ENCODE assay signal across 7 mouse cellular contexts in genomic region chr13:21408805-21409459, GRCm38 (mm10). TPM values are rescaled to one million over a fixed set of nuclear protein-coding genes. Genes with fewer than 3 reads are reported as not detected.
DNase-seq lines count a peak whose midpoint lies in the region; ATAC-seq and TF ChIP-seq lines count a peak whose summit lies in the region.

No protein-coding gene starts in this region.

- no peak for DNase-seq in lung, embryonic 14.5 days
- no peak for DNase-seq in lung, postnatal 14 days
- no peak for DNase-seq in forebrain, embryonic 11.5 days (ENCODE audit: low spot score)
- no peak for DNase-seq in limb, embryonic 10.5 days (ENCODE audit: low spot score)
- DNase-seq in ovary, postnatal 14 days (ENCODE audit: low spot score) = no peak
- DNase-seq in adrenal gland, postnatal 36 days = no peak

- no peak for TF ChIP-seq CTCF in lung, embryonic 14.5 days (IDR thresholded peaks at IDR 0.05; ENCODE audit: low read depth)

- H3K27ac ChIP-seq in lung, embryonic 14.5 days (ENCODE audit: low read depth) = peak overlapping the region; percentile 44; the same call in 1 of the 2 replicates
- no peak overlapping the region for H3K27ac ChIP-seq in forebrain, embryonic 11.5 days (ENCODE audit: low read depth, low read length)
- peak overlapping the region; percentile 89 for H3K27ac ChIP-seq in limb, embryonic 10.5 days
- peak overlapping the region; percentile 81 for H3K27ac ChIP-seq in neural tube, embryonic 14.5 days (ENCODE audit: low read depth, low read length)

- H3K4me2 ChIP-seq in lung, embryonic 14.5 days = peak overlapping the region; percentile 68
- H3K4me2 ChIP-seq in forebrain, embryonic 11.5 days (ENCODE audit: low read depth, low read length, severe bottlenecking) = peak overlapping the region; percentile 76
- H3K4me2 ChIP-seq in neural tube, embryonic 14.5 days (ENCODE audit: low read depth, low read length) = peak overlapping the region; percentile 78

- no peaks in the 10 kb centered on the region for H3K36me3 ChIP-seq in lung, embryonic 14.5 days (ENCODE audit: insufficient read depth)
- no peaks in the 10 kb centered on the region for H3K36me3 ChIP-seq in forebrain, embryonic 11.5 days (ENCODE audit: control insufficient read depth, insufficient read depth, low read length)
- H3K36me3 ChIP-seq in limb, embryonic 10.5 days = no peaks in the 10 kb centered on the region
- H3K36me3 ChIP-seq in neural tube, embryonic 14.5 days (ENCODE audit: control insufficient read depth, insufficient read depth, low read length) = no peaks in the 10 kb centered on the region

- WGBS in lung, embryonic 14.5 days = 44% methylated on average over 11 of the region's 11 CpGs
- WGBS in forebrain, embryonic 11.5 days = 53% methylated on average over 11 of the region's 11 CpGs
- WGBS in limb, embryonic 10.5 days = 55% methylated on average over 11 of the region's 11 CpGs
- 54% methylated on average over 11 of the region's 11 CpGs for WGBS in neural tube, embryonic 14.5 days

- H3K27me3 ChIP-seq in lung, embryonic 14.5 days (ENCODE audit: insufficient read depth, low read length) = no peaks in the 10 kb centered on the region
- no peaks in the 10 kb centered on the region for H3K27me3 ChIP-seq in forebrain, embryonic 11.5 days (ENCODE audit: control insufficient read depth, insufficient read depth, low read length)
- no peaks in the 10 kb centered on the region for H3K27me3 ChIP-seq in limb, embryonic 10.5 days (ENCODE audit: low read depth, poor library complexity, severe bottlenecking)
- no peaks in the 10 kb centered on the region for H3K27me3 ChIP-seq in neural tube, embryonic 14.5 days (ENCODE audit: control insufficient read depth, insufficient read depth, low read length)

- peak overlapping the region; percentile 42 for H3K4me3 ChIP-seq in lung, embryonic 14.5 days (ENCODE audit: low read depth, low read length)
- peak overlapping the region; percentile 41 for H3K4me3 ChIP-seq in forebrain, embryonic 11.5 days (ENCODE audit: low read depth, low read length)
- H3K4me3 ChIP-seq in limb, embryonic 10.5 days = peak overlapping the region; percentile 61
- H3K4me3 ChIP-seq in neural tube, embryonic 14.5 days (ENCODE audit: low read depth, low read length) = peak overlapping the region; percentile 53

- peak; percentile 18; the same call in 1 of the 2 replicates for ATAC-seq in lung, embryonic 14.5 days (ENCODE audit: insufficient read depth)
- ATAC-seq in forebrain, embryonic 11.5 days (replicated peaks; ENCODE audit: low FRiP score) = no peak
- ATAC-seq in neural tube, embryonic 14.5 days (ENCODE audit: low read depth) = peak; percentile 54; the same call in 1 of the 2 replicates

- no peaks in the 10 kb centered on the region for H3K9me3 ChIP-seq in lung, embryonic 14.5 days (ENCODE audit: low read depth, low read length)
- no peaks in the 10 kb centered on the region for H3K9me3 ChIP-seq in forebrain, embryonic 11.5 days (ENCODE audit: control insufficient read depth, low read length)
- no peaks in the 10 kb centered on the region for H3K9me3 ChIP-seq in limb, embryonic 10.5 days (replicated peaks)
- H3K9me3 ChIP-seq in neural tube, embryonic 14.5 days (ENCODE audit: control insufficient read depth, low read length) = no peaks in the 10 kb centered on the region

- H3K9ac ChIP-seq in lung, embryonic 14.5 days = peak overlapping the region; percentile 66; the same call in 1 of the 2 replicates
- peak overlapping the region; percentile 70 for H3K9ac ChIP-seq in forebrain, embryonic 11.5 days (ENCODE audit: low read length)
- peak overlapping the region; percentile 66; the same call in 1 of the 2 replicates for H3K9ac ChIP-seq in neural tube, embryonic 14.5 days (replicated peaks; ENCODE audit: low read depth, low read length)

- H3K4me1 ChIP-seq in lung, embryonic 14.5 days (ENCODE audit: insufficient read depth) = peaks cover 3% of the 10 kb centered on the region; the same call in 1 of the 2 replicates
- no peaks in the 10 kb centered on the region for H3K4me1 ChIP-seq in forebrain, embryonic 11.5 days (replicated peaks; ENCODE audit: control insufficient read depth, insufficient read depth, low read length)
- H3K4me1 ChIP-seq in limb, embryonic 10.5 days = peaks cover 13% of the 10 kb centered on the region
- H3K4me1 ChIP-seq in neural tube, embryonic 14.5 days (ENCODE audit: control insufficient read depth, insufficient read depth, low read length) = no peaks in the 10 kb centered on the region

RNA-seq across cellular contexts. Expression of gene Zkscan3, which starts 6.4 kb away (rescaled TPM):
- polyA plus RNA-seq in lung, embryonic 14.5 days (2014; fragmentation: Nextera tagmentation; extraction: Ambion mirVana) = 73.2 and 78.0 TPM in 2 replicates
- polyA plus RNA-seq in forebrain, embryonic 11.5 days (2014; fragmentation: Nextera tagmentation; extraction: Ambion mirVana) = 89.7 and 91.3 TPM in 2 replicates
- 88.7 and 100 TPM in 2 replicates for polyA plus RNA-seq in limb, embryonic 10.5 days (2016; fragmentation: Nextera tagmentation; extraction: Ambion mirVana)
- polyA plus RNA-seq in neural tube, embryonic 14.5 days (2014; fragmentation: Nextera tagmentation; extraction: Ambion mirVana) = 66.5 and 70.2 TPM in 2 replicates
- total RNA-seq in adrenal gland, postnatal 36 days (2021) = 10 to 100 TPM; 55.6 to 64.5 TPM

RNA-seq across cellular contexts. Expression of gene Pgbd1, which starts 31.9 kb away (rescaled TPM):
- polyA plus RNA-seq in lung, embryonic 14.5 days (2014; fragmentation: Nextera tagmentation; extraction: Ambion mirVana) = 2.3 and 2.6 TPM in 2 replicates
- 6.9 and 8.3 TPM in 2 replicates for polyA plus RNA-seq in forebrain, embryonic 11.5 days (2014; fragmentation: Nextera tagmentation; extraction: Ambion mirVana)
- 4.9 and 5.1 TPM in 2 replicates for polyA plus RNA-seq in limb, embryonic 10.5 days (2016; fragmentation: Nextera tagmentation; extraction: Ambion mirVana)
- 4.1 and 4.6 TPM in 2 replicates for polyA plus RNA-seq in neural tube, embryonic 14.5 days (2014; fragmentation: Nextera tagmentation; extraction: Ambion mirVana)
- under 1 TPM; 0.79 to 0.89 TPM for total RNA-seq in adrenal gland, postnatal 36 days (2021)

RNA-seq across cellular contexts. Expression of gene Zscan26, which starts 44.6 kb away (rescaled TPM):
- polyA plus RNA-seq in lung, embryonic 14.5 days (2014; fragmentation: Nextera tagmentation; extraction: Ambion mirVana) = 26.6 and 27.6 TPM in 2 replicates
- polyA plus RNA-seq in forebrain, embryonic 11.5 days (2014; fragmentation: Nextera tagmentation; extraction: Ambion mirVana) = 19.5 and 22.2 TPM in 2 replicates
- 26.1 and 29.9 TPM in 2 replicates for polyA plus RNA-seq in limb, embryonic 10.5 days (2016; fragmentation: Nextera tagmentation; extraction: Ambion mirVana)
- 23.0 and 25.3 TPM in 2 replicates for polyA plus RNA-seq in neural tube, embryonic 14.5 days (2014; fragmentation: Nextera tagmentation; extraction: Ambion mirVana)
- total RNA-seq in adrenal gland, postnatal 36 days (2021) = 10 to 100 TPM; 34.5 to 39.7 TPM

RNA-seq across cellular contexts. Expression of gene Zscan12, which starts 46.3 kb away (rescaled TPM):
- 14.1 and 14.3 TPM in 2 replicates for polyA plus RNA-seq in lung, embryonic 14.5 days (2014; fragmentation: Nextera tagmentation; extraction: Ambion mirVana)
- polyA plus RNA-seq in forebrain, embryonic 11.5 days (2014; fragmentation: Nextera tagmentation; extraction: Ambion mirVana) = 20.5 and 22.4 TPM in 2 replicates
- 19.6 and 19.7 TPM in 2 replicates for polyA plus RNA-seq in limb, embryonic 10.5 days (2016; fragmentation: Nextera tagmentation; extraction: Ambion mirVana)
- polyA plus RNA-seq in neural tube, embryonic 14.5 days (2014; fragmentation: Nextera tagmentation; extraction: Ambion mirVana) = 11.4 and 13.3 TPM in 2 replicates
- total RNA-seq in adrenal gland, postnatal 36 days (2021) = 10 to 100 TPM in 1 of 2 experiments, 1 to 10 TPM in 1; 8.5 to 10.6 TPM

RNA-seq across cellular contexts. Expression of gene Nkapl, which starts 59.4 kb away (rescaled TPM):
- 3.1 and 3.4 TPM in 2 replicates for polyA plus RNA-seq in lung, embryonic 14.5 days (2014; fragmentation: Nextera tagmentation; extraction: Ambion mirVana)
- 2.7 and 3.9 TPM in 2 replicates for polyA plus RNA-seq in forebrain, embryonic 11.5 days (2014; fragmentation: Nextera tagmentation; extraction: Ambion mirVana)
- polyA plus RNA-seq in limb, embryonic 10.5 days (2016; fragmentation: Nextera tagmentation; extraction: Ambion mirVana) = 2.0 and 2.4 TPM in 2 replicates
- 3.0 and 3.9 TPM in 2 replicates for polyA plus RNA-seq in neural tube, embryonic 14.5 days (2014; fragmentation: Nextera tagmentation; extraction: Ambion mirVana)
- 1 to 10 TPM in 1 of 2 experiments, under 1 TPM in 1; 0.96 to 1.4 TPM for total RNA-seq in adrenal gland, postnatal 36 days (2021)
